Comparison of ENCODE assay signal across 15 mouse cellular contexts in genomic region chr3:96312341-96313098, GRCm38 (mm10). TPM values are rescaled to one million over a fixed set of nuclear protein-coding genes. Genes with fewer than 3 reads are reported as not detected.
DNase-seq lines count a peak whose midpoint lies in the region; TF ChIP-seq lines count a peak whose summit lies in the region.
"Had no signal": no experiment of that assay in that cellular context is flagged by ENCODE, and none has a peak within 500 bp of the region (broad histone marks: within the 10 kb centered on the region; RNA-seq: fewer than 3 reads in every experiment).

No protein-coding gene starts in this region.

- TF ChIP-seq POLR2A in spleen, adult 2 months (IDR thresholded peaks at IDR 0.05; ENCODE audit: low read depth, low read length) = no peak

- H3K27me3 ChIP-seq in spleen, adult 2 months (ENCODE audit: control insufficient read depth, insufficient read depth, low read length) = no peaks in the 10 kb centered on the region
- H3K27me3 ChIP-seq: forebrain, embryonic 12.5 days; hindbrain, embryonic 12.5 days had no signal

- 68% methylated on average over 8 of the region's 8 CpGs for WGBS in spleen, adult 2 months

- 0 out of 2 replicates have a peak overlapping the region, but pooled peaks have one; percentile 27 for H3K27ac ChIP-seq in spleen, adult 2 months (ENCODE audit: insufficient read depth, low read length)
- H3K27ac ChIP-seq: forebrain, embryonic 12.5 days; heart, embryonic 13.5 days; hindbrain, embryonic 12.5 days had no signal

- peak; percentile 21 for DNase-seq in adrenal gland, postnatal 10 days
- DNase-seq in adrenal gland, postnatal 4 days (ENCODE audit: low spot score in 2 of 2) = no peak
- peak; percentile 53 to 58 for DNase-seq in layer of hippocampus, adult 18-20 months (ENCODE audit: low spot score in 2 of 2)
- DNase-seq in layer of hippocampus, postnatal 36 days = no peak
- DNase-seq in spleen, adult 2 months (ENCODE audit: low read depth in 1 of 2, low spot score in 2 of 2) = no peak
- DNase-seq in spleen, postnatal 14 days (ENCODE audit: low spot score in 2 of 2) = no peak
- no peak for DNase-seq in gastrocnemius, postnatal 25 days
- DNase-seq in cerebellum, postnatal 36 days = no peak
- DNase-seq: lung, postnatal 36 days; spleen, adult 18-20 months had no signal

- no peak overlapping the region for H3K4me3 ChIP-seq in spleen, adult 2 months (ENCODE audit: extremely low read depth, insufficient read depth, insufficient read length)
- H3K4me3 ChIP-seq: forebrain, embryonic 12.5 days; heart, embryonic 13.5 days; hindbrain, embryonic 12.5 days had no signal

- H3K36me3 ChIP-seq in spleen, adult 2 months (ENCODE audit: control insufficient read depth, insufficient read depth, low read length) = no peaks in the 10 kb centered on the region
- H3K36me3 ChIP-seq: forebrain, embryonic 12.5 days; heart, embryonic 13.5 days; hindbrain, embryonic 12.5 days had no signal

- H3K4me1 ChIP-seq in spleen, adult 2 months (ENCODE audit: control insufficient read depth, insufficient read depth, insufficient read length) = no peaks in the 10 kb centered on the region
- H3K4me1 ChIP-seq: forebrain, embryonic 12.5 days; heart, embryonic 13.5 days; hindbrain, embryonic 12.5 days had no signal

- TF ChIP-seq CTCF in spleen, adult 2 months (IDR thresholded peaks at IDR 0.05; ENCODE audit: extremely low read depth, insufficient read depth, insufficient read length, insufficient replicate concordance) = no peak

RNA-seq across cellular contexts. Expression of gene Fcgr1, which starts 18.8 kb away (rescaled TPM):
- total RNA-seq in adrenal gland, postnatal 10 days (2021) = under 1 TPM; 0.84 to 0.88 TPM
- total RNA-seq in adrenal gland, postnatal 4 days (2021) = 1 to 10 TPM; 1.1 to 1.8 TPM
- 1 to 10 TPM; 1.9 to 3.8 TPM for total RNA-seq in layer of hippocampus, adult 18-20 months (2021)
- total RNA-seq in layer of hippocampus, postnatal 36 days (2021) = 1 to 10 TPM; 2.4 to 2.5 TPM
- 5.2 and 6.0 TPM in 2 replicates for polyA plus RNA-seq in spleen, adult 2 months (2012; rRNA removed)
- total RNA-seq in gastrocnemius, postnatal 25 days (2021) = under 1 TPM; 0.33 to 0.40 TPM
- total RNA-seq: ES-E14 had no signal

RNA-seq across cellular contexts. Expression of gene Hist2h2bb, which starts 43.0 kb away (rescaled TPM):
- total RNA-seq in adrenal gland, postnatal 10 days (2021) = 100 to 1,000 TPM; 491 to 635 TPM
- 100 to 1,000 TPM; 801 to 997 TPM for total RNA-seq in adrenal gland, postnatal 4 days (2021)
- total RNA-seq in layer of hippocampus, adult 18-20 months (2021) = 100 to 1,000 TPM; 146 to 147 TPM
- 100 to 1,000 TPM; 120 TPM for total RNA-seq in layer of hippocampus, postnatal 36 days (2021)
- polyA plus RNA-seq in spleen, adult 2 months (2012; rRNA removed) = 14.7 and 15.9 TPM in 2 replicates
- 10 to 100 TPM; 30.8 to 37.0 TPM for total RNA-seq in gastrocnemius, postnatal 25 days (2021)
- polyA plus RNA-seq: liver, adult 2 months had no signal

RNA-seq across cellular contexts. Expression of gene Hist2h3b, which starts 44.1 kb away (rescaled TPM):
- 100 to 1,000 TPM; 500 to 681 TPM for total RNA-seq in adrenal gland, postnatal 10 days (2021)
- 1,000 to 10,000 TPM in 1 of 2 experiments, 100 to 1,000 TPM in 1; 924 to 1,090 TPM for total RNA-seq in adrenal gland, postnatal 4 days (2021)
- total RNA-seq in layer of hippocampus, adult 18-20 months (2021) = 10 to 100 TPM; 35.3 to 37.8 TPM
- 10 to 100 TPM; 42.9 to 45.4 TPM for total RNA-seq in layer of hippocampus, postnatal 36 days (2021)
- 102 and 177 TPM in 2 replicates for polyA plus RNA-seq in spleen, adult 2 months (2012; rRNA removed)
- total RNA-seq in gastrocnemius, postnatal 25 days (2021) = 10 to 100 TPM; 24.6 to 29.5 TPM

RNA-seq across cellular contexts. Expression of gene Hist2h4, which starts 49.4 kb away (rescaled TPM):
- total RNA-seq in adrenal gland, postnatal 10 days (2021) = 10 to 100 TPM; 71.1 to 77.9 TPM
- 100 to 1,000 TPM in 1 of 2 experiments, 10 to 100 TPM in 1; 97.3 to 110 TPM for total RNA-seq in adrenal gland, postnatal 4 days (2021)
- 10 to 100 TPM; 33.3 to 33.7 TPM for total RNA-seq in layer of hippocampus, adult 18-20 months (2021)
- 10 to 100 TPM; 27.7 to 30.4 TPM for total RNA-seq in layer of hippocampus, postnatal 36 days (2021)
- polyA plus RNA-seq in spleen, adult 2 months (2012; rRNA removed) = 9.3 and 15.4 TPM in 2 replicates
- 1 to 10 TPM; 7.5 to 8.7 TPM for total RNA-seq in gastrocnemius, postnatal 25 days (2021)

Comparison
In these comparisons a context has a peak if more than half of its experiments do, and no peak if none do; other contexts are left out.
1. DNase-seq: peak in adrenal gland, postnatal 10 days (single experiment) and layer of hippocampus, adult 18-20 months (2 of 2); none in adrenal gland, postnatal 4 days (0 of 2), layer of hippocampus, postnatal 36 days (0 of 2), spleen, adult 2 months (0 of 2), spleen, postnatal 14 days (0 of 2), gastrocnemius, postnatal 25 days (single experiment) and cerebellum, postnatal 36 days (0 of 2).
2. RNA of gene Hist2h3b, which starts 44.1 kb away (total RNA-seq): 924 to 1,090 TPM in adrenal gland, postnatal 4 days and 500 to 681 TPM in adrenal gland, postnatal 10 days; 42.9 to 45.4 TPM in layer of hippocampus, postnatal 36 days, 35.3 to 37.8 TPM in layer of hippocampus, adult 18-20 months and 24.6 to 29.5 TPM in gastrocnemius, postnatal 25 days; every median in the first group is over 10 times any median in the second.